Mouse (Mus musculus) spleen, embryonic (tissue): ENCODE results near the gene Msln.

Source experiments
- CTCF ChIA-PET: fragments of 350-600 bp; sonication (Branson Sonifier 250); formaldehyde crosslinking; loops from one replicate; lab custom pipeline; 2022; lab: Charles Lee

Msln gene

DNA sequence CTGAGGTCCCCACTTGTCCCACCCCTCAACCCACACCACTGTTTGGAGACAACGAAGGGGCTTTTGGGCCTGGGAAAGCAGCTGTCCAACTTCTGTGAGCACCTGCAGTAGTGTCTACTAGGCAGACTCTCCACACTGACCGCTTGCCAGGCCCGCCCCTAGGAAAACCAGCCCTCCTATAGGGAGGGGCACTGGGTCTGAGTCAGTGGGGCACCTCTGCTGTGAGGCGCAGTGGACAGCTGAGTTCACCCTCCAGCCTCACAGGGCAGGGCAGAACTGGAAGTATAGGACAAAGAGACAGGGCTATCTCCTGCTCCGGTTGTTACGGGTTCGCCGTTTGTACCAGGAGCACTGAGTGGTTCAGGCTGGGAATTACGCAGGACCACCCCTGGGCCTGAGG is at the start of gene Msln:
TSS of gene Msln (minus strand) at position 138 of the 400 bp plus-strand sequence.
- CTCF ChIA-PET, result no interaction called here

DNA sequence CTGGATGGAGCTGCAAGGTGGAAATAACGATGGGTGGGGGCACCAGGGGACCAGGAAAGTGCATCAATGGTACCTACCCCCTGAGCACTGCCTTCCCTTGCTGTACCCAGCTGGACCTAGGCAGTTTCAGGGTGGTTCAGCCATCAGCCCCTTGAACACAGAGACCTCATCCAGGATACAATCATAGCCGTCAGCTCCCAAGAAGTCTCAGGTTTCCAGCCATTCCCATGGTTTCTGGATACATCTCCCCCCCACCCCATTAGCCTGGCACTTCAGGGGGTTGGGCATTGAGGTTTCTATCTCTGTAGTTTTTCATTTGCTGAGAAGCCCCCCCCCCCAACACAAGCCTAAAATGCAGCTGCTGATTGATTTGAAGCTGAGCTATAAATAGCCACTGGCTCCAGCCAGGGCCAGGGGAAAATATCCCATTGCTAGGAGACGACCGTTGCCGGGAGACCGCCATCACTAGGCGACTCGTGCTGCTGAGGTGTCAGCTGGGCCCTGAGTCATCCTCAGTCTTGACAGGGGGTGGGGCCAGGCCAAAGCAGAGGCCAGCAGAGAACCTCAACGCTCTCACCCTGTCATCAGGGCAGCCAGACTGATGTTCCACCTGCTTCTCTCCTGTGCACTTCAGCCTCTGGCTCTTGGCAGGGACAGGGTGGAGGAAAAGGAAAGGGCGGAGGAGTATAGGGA is 48.8 kb upstream of the Msln start:
- CTCF ChIA-PET, result interaction anchor here (0.6 to 1.0 kb wide), 2 partner anchors 20 to 24 kb away, joined by 4 to 17 read pairs; partner anchors contain the start of gene Wdr24

DNA sequence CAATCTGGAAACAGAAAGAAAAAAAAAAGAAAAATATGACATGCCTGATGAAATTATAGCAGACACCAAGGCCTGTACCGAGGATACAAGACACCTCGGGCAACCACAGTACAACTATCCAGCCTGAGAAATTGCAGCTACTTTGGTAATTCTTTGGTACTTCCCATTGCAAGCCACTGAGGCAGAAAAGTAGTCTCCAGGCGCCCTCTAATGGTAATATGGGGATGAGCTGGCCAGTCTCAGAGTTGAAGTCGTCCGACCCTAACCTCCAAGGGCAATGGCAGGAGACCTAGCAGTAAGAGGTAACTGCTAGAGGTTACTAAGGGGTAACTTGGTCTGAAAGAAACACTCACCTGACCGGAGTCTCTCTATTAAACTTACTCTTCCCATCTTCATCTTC is 46.9 kb upstream of the Msln start:
- CTCF ChIA-PET, result no interaction called here

GRCm38 (mm10) chr17:25796951-25797369 is 42.8 kb upstream of the Msln start, which contains the start of gene Metrn:
TSS of gene Metrn (minus strand) at chr17:25797136.
- CTCF ChIA-PET, result no interaction called here

DNA sequence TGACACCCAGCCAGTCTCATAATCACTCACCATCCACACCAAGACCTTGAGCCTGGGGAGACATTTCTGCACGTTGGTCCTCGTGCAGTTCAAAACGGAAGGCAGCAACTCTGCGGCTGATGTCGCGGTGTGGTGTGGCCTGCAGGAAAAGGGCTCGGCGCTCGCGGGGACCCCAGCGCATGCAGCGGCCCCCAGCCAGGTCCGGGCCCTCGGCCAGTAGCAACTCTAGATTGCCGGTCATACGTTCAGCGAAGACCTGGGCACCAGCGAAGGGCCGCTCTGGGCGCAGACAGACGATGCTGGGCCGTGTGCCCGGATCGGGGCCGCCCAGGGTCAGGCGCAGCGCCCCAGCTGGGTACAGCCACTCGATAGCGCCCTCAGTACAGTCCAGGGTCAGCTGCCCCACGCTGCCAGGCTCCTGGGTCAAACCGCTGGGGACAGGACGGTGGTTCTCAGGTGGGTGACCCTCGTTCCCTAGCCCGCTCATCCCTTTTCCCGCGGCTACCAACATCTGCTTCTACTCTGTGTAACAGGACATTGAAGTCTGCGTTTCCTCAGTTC is 42.1 kb upstream of the Msln start:
- CTCF ChIA-PET, result no interaction called here

DNA sequence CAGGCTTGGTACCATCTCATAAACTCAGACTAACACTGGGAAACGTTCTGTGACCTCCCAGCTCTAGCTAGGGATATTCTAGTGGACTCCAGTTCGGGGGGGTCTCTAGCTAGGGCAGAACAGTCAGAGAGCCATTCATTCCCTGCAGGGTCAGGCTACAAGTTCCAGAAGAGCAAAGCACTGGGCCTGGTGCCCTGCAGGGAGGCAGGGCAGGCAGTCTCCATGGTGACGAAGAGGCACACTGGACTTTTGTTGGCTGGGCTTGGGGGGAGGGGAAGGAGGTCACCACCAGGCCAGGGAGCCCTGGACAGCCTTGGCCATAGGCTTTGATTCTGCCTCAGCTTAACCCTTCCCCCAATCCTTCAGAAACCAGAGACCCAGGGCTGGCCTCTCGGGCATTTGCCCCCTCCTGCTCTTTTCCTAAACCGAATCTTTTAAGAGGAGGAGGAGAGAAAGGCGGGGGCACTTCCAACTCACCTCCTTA is 41.5 kb upstream of the Msln start, which contains the start of gene AC134908.4:
TSS of gene AC134908.4 (minus strand) at position 51 of the 484 bp plus-strand sequence.
- CTCF ChIA-PET, result no interaction called here

GRCm38 (mm10) chr17:25794998-25795397 is 40.8 kb upstream of the Msln start:
- CTCF ChIA-PET, result interaction anchor here (0.6 kb wide), 1 partner anchor 1068 kb away, joined by 6 read pairs; no protein-coding TSS in a partner anchor

- CTCF ChIA-PET, result interaction anchor here (0.6 to 0.7 kb wide), 2 partner anchors 73 to 1068 kb away, joined by 3 to 6 read pairs; no protein-coding TSS in a partner anchor
These were observed 40.0 kb upstream of the Msln start for GRCm38 (mm10) chr17:25794197-25794596.

DNA sequence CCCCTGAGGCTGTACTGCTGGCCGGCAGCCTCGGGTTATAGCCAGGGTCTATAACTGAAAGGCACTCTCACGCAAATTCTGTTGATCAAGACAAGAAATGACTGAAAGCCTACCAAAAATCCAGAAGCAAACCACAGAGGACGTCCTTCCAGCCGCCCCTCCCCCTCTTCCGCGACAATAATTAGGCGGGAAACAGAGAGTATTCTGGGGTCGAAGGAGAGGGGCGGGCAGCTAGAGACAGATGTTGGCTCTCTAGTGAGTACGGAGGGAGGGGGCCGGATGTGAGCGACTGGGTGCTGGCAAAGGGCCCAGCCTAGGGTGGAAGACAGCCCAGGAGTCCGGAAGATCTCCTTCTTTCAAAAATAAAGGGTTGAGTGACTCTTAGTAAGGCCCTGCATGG is 38.4 kb upstream of the Msln start, which contains the start of gene Fam173a:
TSS of gene Fam173a (minus strand) at position 287 of the 400 bp plus-strand sequence.
- CTCF ChIA-PET, result interaction anchor here (1.3 kb wide), 1 partner anchor 19 kb away, joined by 15 read pairs; the partner anchor contains the start of gene Narfl

DNA sequence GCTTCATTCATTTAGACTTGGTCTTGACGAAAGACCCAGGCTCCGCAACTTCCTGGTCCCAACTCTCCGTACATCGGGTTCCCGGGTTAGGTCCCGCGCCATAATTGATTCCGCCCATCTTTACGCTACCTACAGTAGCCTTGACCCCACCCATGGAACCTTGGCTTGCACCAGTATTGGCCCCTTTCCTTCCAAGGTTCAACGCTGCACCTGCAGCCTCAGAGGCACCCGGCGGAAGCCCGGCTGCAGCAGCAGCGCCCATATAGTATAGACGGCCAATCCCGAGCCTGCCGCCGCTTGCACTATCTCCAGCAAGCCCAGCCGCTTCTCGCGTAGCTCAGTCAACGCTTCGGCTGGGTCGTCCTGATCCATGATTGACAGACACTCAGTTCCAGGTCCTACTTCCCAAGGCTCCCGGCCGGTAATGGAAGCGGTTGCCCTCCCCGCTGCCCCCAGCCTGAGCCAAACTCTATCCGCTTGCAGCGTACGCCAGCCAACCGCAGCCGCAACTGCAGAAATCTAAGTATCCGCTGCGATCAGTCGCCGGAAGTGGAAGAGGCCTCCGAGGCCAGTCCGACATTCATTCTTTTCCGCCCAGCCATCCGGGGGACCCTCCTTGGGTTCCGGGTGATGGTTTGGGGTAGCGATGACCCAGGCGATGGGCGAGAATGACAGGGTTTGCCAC is 37.8 kb upstream of the Msln start:
- CTCF ChIA-PET, result interaction anchor here (1.3 kb wide), 1 partner anchor 19 kb away, joined by 15 read pairs; the partner anchor contains the start of gene Narfl

DNA sequence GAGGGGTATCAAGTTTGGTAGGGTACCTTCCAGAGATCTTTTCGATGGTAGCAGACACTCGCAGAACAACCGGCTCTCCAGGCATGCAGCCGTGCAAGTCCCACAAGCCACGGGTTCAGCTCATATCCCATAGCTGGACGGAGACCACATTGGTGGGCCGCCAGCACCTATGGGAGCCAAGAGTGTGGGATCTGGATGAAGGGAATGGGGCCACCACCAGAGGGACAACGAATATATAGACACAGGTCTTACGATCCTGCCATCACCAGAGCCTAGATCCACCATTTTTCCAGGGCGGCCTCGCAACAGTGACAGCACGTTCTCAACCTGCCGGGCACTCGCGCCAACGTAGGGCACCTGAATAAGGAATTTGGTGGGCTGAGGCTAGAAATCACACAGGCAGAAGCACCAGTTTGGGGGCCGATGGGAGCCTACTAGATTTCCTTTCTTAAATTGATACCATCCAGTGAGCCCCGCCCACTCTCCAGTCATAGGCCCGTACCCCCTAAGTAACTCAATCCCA is 37.2 kb upstream of the Msln start:
- CTCF ChIA-PET, result interaction anchor here (0.5 kb wide), 1 partner anchor 1149 kb away, joined by 3 read pairs; no protein-coding TSS in a partner anchor

DNA sequence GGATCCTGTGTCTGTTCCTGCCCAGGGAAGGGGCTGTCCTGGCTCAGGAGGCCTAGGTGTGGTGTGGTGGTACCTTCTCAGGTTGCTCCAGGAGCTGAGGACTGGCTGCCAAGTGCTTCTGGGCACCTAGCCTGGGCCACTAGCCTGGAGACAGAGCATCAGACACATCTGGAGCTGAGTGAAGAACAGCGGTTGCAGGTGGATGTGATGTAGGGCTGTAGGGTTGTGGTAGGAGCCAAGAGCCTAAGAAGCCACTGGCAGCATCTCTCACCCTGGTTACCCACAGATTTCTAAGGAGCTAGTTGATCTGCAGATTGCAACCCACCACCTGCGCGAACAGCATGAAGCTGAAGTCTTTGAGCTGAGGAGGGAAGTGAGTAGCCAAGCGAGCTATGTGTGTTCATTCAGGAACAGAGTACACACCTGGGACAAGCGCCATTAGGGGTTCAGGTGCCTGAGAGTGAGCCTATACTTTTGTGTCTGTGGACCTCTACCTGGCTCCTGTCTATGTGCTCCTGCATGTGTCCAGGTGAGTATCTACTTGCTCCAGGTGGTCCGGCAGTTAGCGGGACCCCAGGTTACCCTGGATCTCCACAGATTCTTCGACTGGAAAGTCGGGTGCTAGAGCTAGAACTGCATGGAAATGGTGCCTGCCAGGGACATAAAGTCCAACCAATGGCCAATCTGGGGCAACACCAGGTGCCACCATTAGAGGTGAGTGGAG is 32.8 kb upstream of the Msln start:
- CTCF ChIA-PET, result no interaction called here

DNA sequence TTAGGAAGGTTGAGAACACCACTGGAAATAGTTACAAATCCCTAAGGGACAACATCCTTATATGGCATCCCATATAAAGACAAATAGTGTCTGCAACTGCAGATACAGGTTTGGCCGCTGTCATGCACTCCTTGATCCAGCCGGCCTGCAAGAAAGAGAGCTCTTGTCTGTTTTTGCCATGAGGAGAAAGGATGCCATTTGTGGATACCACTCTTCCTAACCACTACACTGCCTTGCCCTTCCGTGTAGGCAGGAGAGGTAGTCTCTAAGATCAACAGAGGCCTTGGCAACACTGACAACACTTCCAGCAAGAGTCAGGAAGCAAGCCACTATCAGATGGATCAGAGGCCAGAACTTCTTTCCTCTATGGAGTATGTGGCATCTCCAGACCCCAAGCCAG is 32.1 kb upstream of the Msln start, which contains the start of gene Ccdc78:
TSS of gene Ccdc78 (plus strand) at position 301 of the 400 bp plus-strand sequence.
- CTCF ChIA-PET, result no interaction called here

DNA sequence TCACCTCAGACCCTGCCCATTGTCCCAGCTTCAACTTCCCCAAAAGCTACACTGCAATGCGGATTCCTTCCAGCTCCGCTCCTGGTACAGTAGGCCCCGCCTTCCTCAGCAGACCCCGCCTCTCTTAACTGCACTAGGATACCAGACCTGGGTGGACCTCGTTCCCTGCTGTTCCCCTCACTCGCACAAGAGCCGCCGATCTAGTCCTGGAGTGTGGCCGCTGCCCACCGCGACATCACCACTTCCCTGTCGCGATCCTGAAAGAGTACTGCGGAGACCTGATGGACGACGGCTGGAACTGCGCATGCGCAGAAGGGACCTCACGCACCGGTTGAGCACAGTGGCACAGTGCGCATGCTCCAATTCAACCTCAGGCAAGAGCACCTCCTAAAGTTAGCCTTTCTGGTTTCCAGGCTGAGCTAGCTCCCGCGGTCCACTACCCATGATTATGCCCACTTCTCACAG is 31.1 kb upstream of the Msln start, which contains the start of gene Haghl:
TSS of gene Haghl (minus strand) at position 393 of the 465 bp plus-strand sequence.
- CTCF ChIA-PET, result no interaction called here

DNA sequence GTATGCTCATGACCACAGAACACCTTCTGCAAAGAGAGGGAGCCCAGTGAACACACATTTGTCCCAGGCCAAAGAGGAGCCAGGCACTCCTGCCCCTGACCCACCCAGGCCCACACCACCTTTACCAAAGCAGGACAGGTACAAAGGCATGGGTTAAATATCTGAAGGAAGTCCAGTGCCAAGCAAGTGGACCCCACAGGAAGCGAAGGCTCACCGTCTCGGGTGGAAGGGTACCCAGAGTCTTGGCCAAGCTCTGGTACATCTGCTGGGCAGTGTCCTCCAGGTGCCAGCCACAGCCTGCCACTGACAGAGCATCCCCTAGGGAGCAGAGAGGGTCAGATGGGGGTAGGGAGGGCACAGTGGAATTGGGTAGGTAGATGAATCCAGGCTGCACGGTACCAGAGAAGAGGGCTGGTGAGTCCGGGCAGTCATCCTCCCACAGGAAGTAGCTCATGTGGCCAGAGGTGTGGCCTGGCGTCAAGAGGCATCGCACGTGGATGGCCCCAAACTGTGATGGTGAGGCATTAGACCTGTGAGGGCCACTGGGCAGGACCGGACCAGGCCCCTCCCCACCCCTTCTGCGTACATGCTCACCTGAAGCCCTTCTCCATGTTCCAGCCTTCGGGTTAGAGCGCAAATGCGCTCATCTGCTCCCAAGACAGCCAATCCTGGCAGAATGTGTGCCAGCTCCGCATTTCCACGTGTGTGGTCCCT is 29.8 kb upstream of the Msln start:
- CTCF ChIA-PET, result no interaction called here

- CTCF ChIA-PET, result no interaction called here
These were observed 28.9 kb upstream of the Msln start for GRCm38 (mm10) chr17:25783086-25783485.

- CTCF ChIA-PET, result no interaction called here
These were observed 27.2 kb upstream of the Msln start for GRCm38 (mm10) chr17:25781339-25781738.

GRCm38 (mm10) chr17:25777948-25778347 is 23.8 kb upstream of the Msln start:
- CTCF ChIA-PET, result no interaction called here

- CTCF ChIA-PET, result interaction anchor here (0.5 to 0.8 kb wide), 2 partner anchors 34 to 58 kb away, joined by 4 to 9 read pairs; partner anchors contain the start of gene Stub1
These were observed 21.3 kb upstream of the Msln start for GRCm38 (mm10) chr17:25775318-25776062.
